Mouse (Mus musculus) liver, adult 2 months (tissue): Measurements from ENCODE around the gene Cdx2.
A peak's percentile ranks its signal among the peaks of the same experiment; 100 is the strongest.

ENCODE experiments used
- CTCF ChIP-seq: fragments of 200-500 bp; IDR thresholded peaks from 2 replicates; pipeline ENCODE4 v1.5.1; 2011; ENCODE audit warnings: low read depth, low read length, control low read depth
- POLR2A ChIP-seq: fragments of 200-500 bp; IDR thresholded peaks from 2 replicates; pipeline ENCODE4 v1.6.1; 2011; ENCODE audit warnings: low read length, control low read depth; ENCODE audit not compliant: insufficient read depth; ENCODE audit errors: extremely low read depth

DNA sequence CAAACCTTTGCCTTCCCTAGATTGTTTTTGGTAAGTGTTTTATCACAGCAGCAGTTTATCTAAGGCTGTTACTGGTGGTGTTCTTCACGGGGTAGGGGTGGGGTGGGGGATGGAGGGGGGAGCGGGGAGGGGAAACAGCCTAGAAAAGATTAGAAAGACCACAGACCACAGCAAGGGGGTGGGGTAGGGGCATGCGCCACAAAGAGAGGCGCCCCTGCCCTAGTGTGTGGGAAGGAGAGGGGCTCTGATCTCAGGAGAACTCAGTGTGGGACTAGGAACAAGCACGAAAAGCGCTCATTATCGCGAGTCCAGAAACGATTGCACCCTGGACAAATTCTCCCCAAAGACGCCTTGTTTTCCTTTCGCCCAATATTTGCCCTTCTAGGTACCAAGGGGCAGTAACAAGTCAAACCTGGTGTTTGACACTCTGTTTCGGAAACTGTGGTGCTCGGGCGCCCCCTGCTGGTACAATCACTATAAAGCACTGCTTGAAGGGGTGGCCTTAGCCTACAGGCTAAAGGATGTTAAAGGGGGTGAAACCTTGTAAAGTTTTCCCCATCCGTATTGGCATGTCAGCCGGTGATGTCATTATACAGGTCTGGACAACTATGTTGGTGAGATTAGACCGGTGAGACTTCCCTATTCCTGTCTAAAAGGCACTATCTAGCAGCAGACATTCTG is 16.3 kb upstream of the Cdx2 start:
- TF ChIP-seq CTCF, result peak; percentile 72
- no peak for TF ChIP-seq POLR2A
